Comparison of ENCODE assay signal across 8 mouse cellular contexts in the genomic region with DNA sequence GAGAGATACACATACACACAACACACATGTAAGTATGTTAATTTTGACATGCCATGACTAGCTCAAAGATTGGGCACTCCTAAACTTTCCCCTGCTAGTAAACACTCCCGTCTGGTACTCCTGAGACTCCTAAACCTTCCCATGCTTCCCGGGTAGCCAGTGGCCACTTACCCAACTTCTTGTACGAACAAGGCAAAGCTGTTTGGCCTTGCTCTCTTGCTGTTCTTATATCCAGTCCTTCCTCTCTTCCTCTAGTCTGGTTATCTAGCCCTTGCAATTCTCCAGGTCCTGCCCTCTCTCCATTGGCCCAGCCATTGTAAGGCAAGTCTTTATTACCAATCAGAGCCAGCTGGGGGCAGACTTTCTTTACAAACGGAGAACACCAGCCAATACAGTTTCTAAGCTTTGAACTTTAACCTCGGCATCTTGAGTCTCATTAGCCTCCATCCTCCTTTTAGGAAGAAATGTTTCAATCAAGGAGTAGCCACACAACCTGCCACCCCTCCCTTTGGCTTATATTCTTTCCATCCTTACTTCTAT. TPM values are rescaled to one million over a fixed set of nuclear protein-coding genes. Genes with fewer than 3 reads are reported as not detected.
DNase-seq lines count a peak whose midpoint lies in the region; ATAC-seq and TF ChIP-seq lines count a peak whose summit lies in the region.

A gene (minus strand): TSS at position 335 of the 540 bp plus-strand sequence.

- no peak for ATAC-seq in intestine, embryonic 14.5 days (replicated peaks; ENCODE audit: low FRiP score, low TSS enrichment, low read depth)
- ATAC-seq in midbrain, embryonic 12.5 days (ENCODE audit: low FRiP score, low read depth) = no peak

- no peaks in the 10 kb centered on the region for H3K27me3 ChIP-seq in cerebellum, adult 2 months (ENCODE audit: control insufficient read depth, insufficient read depth, low read length)
- no peaks in the 10 kb centered on the region for H3K27me3 ChIP-seq in intestine, embryonic 14.5 days (replicated peaks; ENCODE audit: control insufficient read depth, insufficient read depth, low read length)
- H3K27me3 ChIP-seq in midbrain, embryonic 12.5 days = no peaks in the 10 kb centered on the region
- no peaks in the 10 kb centered on the region for H3K27me3 ChIP-seq in splenic B cell, adult 2 months (ENCODE audit: control insufficient read depth, insufficient read depth, low read length, poor library complexity, severe bottlenecking)

- H3K27ac ChIP-seq in cerebellum, adult 2 months (ENCODE audit: insufficient read depth, low read length) = no peak within 1 kb of the TSS
- no peak within 1 kb of the TSS for H3K27ac ChIP-seq in intestine, embryonic 14.5 days (ENCODE audit: low read depth)
- no peak within 1 kb of the TSS for H3K27ac ChIP-seq in midbrain, embryonic 12.5 days (replicated peaks)

- no peak within 1 kb of the TSS for H3K4me2 ChIP-seq in intestine, embryonic 14.5 days (ENCODE audit: low read length)
- no peak within 1 kb of the TSS for H3K4me2 ChIP-seq in midbrain, embryonic 12.5 days (replicated peaks)

- H3K4me3 ChIP-seq in cerebellum, adult 2 months (replicated peaks; ENCODE audit: insufficient read depth, low read depth, low read length) = no peak within 1 kb of the TSS
- H3K4me3 ChIP-seq in intestine, embryonic 14.5 days (ENCODE audit: low read depth, low read length) = no peak within 1 kb of the TSS
- H3K4me3 ChIP-seq in midbrain, embryonic 12.5 days = no peak within 1 kb of the TSS

- WGBS in cerebellum, adult 2 months = 56% methylated on average over 5 of the region's 5 CpGs
- WGBS in intestine, embryonic 14.5 days = 52% methylated on average over 5 of the region's 5 CpGs
- WGBS in midbrain, embryonic 12.5 days = 57% methylated on average over 5 of the region's 5 CpGs

- TF ChIP-seq POLR2A in cerebellum, adult 2 months (IDR thresholded peaks at IDR 0.05; ENCODE audit: borderline replicate concordance, insufficient read depth, low read length) = no peak

- no peaks in the 10 kb centered on the region for H3K36me3 ChIP-seq in intestine, embryonic 14.5 days (ENCODE audit: control insufficient read depth, insufficient read depth, low read length)
- H3K36me3 ChIP-seq in midbrain, embryonic 12.5 days = no peaks in the 10 kb centered on the region
- H3K36me3 ChIP-seq in splenic B cell, adult 2 months (ENCODE audit: control insufficient read depth, insufficient read depth, low read length, poor library complexity, severe bottlenecking) = no peaks in the 10 kb centered on the region

- peak in 1 of 2 experiments; percentile 8 for DNase-seq in cerebellum, adult 2 months
- no peak for DNase-seq in cerebellum, adult 11-12 months
- DNase-seq in c-Kit-positive CD71-negative TER-119-negative erythroid progenitor cells, embryonic 14.5 days (ENCODE audit: low read depth) = peak; percentile 50
- peak; percentile 15 for DNase-seq in gastrocnemius, postnatal 10 days
- no peak for DNase-seq in intestine, embryonic 14.5 days (ENCODE audit: low spot score)
- DNase-seq in left cerebral cortex, postnatal 4 days = peak; percentile 8
- peak; percentile 66 for DNase-seq in splenic B cell, adult 2 months (ENCODE audit: low read depth, low spot score)

- H3K4me1 ChIP-seq in cerebellum, adult 2 months (ENCODE audit: control insufficient read depth, insufficient read depth, low read length) = no peaks in the 10 kb centered on the region; the same call in 1 of the 2 replicates
- peaks cover 10% of the 10 kb centered on the region; the same call in 1 of the 2 replicates for H3K4me1 ChIP-seq in intestine, embryonic 14.5 days (replicated peaks; ENCODE audit: control insufficient read depth, insufficient read depth, low read length)
- H3K4me1 ChIP-seq in midbrain, embryonic 12.5 days = peaks cover 21% of the 10 kb centered on the region

- no peaks in the 10 kb centered on the region for H3K9me3 ChIP-seq in intestine, embryonic 14.5 days (ENCODE audit: control insufficient read depth, low read length)
- H3K9me3 ChIP-seq in midbrain, embryonic 12.5 days = no peaks in the 10 kb centered on the region

- TF ChIP-seq CTCF in cerebellum, adult 2 months (IDR thresholded peaks at IDR 0.05; ENCODE audit: borderline replicate concordance, insufficient read depth, low read depth, low read length) = no peak

- intact Hi-C loops in left cerebral cortex, postnatal 4 days (cut with DNase I) = no loop called here

- no peak within 1 kb of the TSS for H3K9ac ChIP-seq in intestine, embryonic 14.5 days (ENCODE audit: low read length)
- no peak within 1 kb of the TSS for H3K9ac ChIP-seq in midbrain, embryonic 12.5 days (replicated peaks)

RNA-seq across cellular contexts. Expression of the gene that starts here (rescaled TPM):
- polyA plus RNA-seq in cerebellum, adult 2 months (2012; rRNA removed) = 20.5 and 20.7 TPM in 2 replicates
- total RNA-seq in gastrocnemius, postnatal 10 days (2021) = 10 to 100 TPM; 51.6 to 54.7 TPM
- 38.8 and 40.3 TPM in 2 replicates for polyA plus RNA-seq in intestine, embryonic 14.5 days (2014; fragmentation: Nextera tagmentation; extraction: Ambion mirVana)
- 10 to 100 TPM; 51.7 to 53.5 TPM for total RNA-seq in left cerebral cortex, postnatal 4 days (2021)
- 48.9 and 51.2 TPM in 2 replicates for polyA plus RNA-seq in midbrain, embryonic 12.5 days (2016; fragmentation: Nextera tagmentation; extraction: Ambion mirVana)

Comparison
In these comparisons a context has a peak if more than half of its experiments do, and no peak if none do; other contexts are left out.
1. DNase-seq: peak in c-Kit-positive CD71-negative TER-119-negative erythroid progenitor cells, embryonic 14.5 days (single experiment), gastrocnemius, postnatal 10 days (single experiment), left cerebral cortex, postnatal 4 days (single experiment) and splenic B cell, adult 2 months (single experiment); none in cerebellum, adult 11-12 months (single experiment) and intestine, embryonic 14.5 days (single experiment).